Mouse (Mus musculus): ENCODE results near the gene Rfx5.
"Not testable (repeated sequence)": the region's sequence is repeated elsewhere in the genome, so short reads cannot be mapped to it uniquely, and the experiment has no call there.

Rfx5 gene

DNA sequence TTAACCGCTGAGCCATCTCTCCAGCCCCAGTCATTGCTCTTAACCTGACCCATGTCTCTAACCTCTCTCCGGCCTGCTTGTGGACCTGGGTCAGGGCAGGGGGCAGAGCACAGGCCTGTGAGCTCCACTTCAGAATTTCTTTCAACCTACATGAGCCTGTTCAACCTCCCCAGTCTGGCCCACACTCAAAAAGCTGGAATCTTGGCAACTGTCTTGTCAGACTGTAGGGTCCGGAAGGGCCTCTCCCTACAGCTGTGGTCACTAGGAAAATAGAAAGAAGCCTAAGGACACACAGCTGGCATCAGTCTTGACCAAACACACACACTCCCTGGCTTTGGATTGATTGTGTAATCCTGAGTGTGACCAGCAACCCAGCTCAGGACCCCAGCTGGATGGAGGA lies 18.5 kb upstream of the Rfx5 start:
- not testable (repeated sequence) for DNase-seq (ENCODE audit: low spot score in 2 of 2)

DNA sequence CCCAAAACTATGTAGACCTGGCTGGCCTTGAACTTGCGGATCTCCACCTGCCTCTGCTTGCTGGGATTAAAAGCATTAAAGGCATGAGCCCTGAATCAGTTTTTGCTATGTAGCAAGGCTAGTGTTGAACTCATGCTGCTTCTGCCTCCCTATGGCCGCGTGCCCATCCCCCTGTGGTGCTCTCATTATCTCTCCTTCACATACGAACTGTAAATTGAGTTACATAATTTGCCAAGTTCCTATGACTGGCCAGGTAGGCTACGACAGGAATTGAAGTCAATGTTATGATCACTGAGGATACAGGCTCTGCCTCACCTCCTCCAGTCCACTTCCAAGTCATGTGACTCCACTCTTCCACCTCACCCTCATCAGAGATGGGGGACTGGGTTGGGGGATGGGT lies 17.7 kb upstream of the Rfx5 start:
- not testable (repeated sequence) for DNase-seq (ENCODE audit: low spot score in 2 of 2)

GRCm38 (mm10) chr3:94937194-94937593 lies 16.7 kb upstream of the Rfx5 start:
- DNase-seq (ENCODE audit: low spot score in 2 of 2), result not testable (repeated sequence)

- DNase-seq (ENCODE audit: low spot score in 2 of 2), result not testable (repeated sequence)
These were observed 13.8 kb upstream of the Rfx5 start for GRCm38 (mm10) chr3:94940033-94940432.

DNA sequence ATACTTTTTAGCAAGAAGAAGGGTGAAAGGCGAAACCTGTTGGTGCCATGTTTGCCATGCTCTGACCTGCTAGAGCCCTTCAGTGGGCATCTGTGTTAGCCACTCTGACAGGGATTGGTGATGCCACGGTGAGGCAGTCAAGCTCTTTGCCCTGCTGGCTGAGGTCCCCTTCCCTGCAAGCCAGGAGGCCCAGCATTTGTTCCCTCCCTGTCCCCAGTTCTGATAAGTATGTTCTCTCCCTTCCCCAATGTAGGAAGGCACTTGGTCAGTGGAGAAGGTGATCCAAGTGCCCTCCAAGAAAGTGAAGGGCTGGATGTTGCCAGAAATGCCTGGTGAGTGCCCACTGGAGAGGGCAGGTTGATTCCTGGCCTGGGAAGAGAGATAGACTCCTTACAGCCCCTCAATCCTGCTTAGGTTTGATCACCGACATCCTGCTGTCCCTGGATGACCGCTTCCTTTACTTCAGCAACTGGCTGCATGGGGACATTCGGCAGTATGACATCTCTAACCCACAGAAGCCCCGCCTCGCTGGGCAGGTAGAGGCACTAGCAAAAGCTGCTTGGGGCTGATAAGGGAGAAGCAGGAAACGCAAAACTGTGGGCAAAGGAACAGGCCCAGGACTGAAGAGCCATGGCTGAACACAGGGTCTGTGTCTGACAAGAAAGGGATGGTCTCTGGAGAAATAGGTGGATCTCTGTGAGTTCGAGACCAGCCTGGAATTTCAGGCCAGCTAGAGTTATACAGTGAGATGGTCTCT lies 11.5 kb upstream of the Rfx5 start:
- DNase-seq (ENCODE audit: low spot score in 2 of 2), result not testable (repeated sequence)

GRCm38 (mm10) chr3:94943706-94944105 lies 10.2 kb upstream of the Rfx5 start:
- DNase-seq (ENCODE audit: low spot score in 2 of 2), result not testable (repeated sequence)

DNA sequence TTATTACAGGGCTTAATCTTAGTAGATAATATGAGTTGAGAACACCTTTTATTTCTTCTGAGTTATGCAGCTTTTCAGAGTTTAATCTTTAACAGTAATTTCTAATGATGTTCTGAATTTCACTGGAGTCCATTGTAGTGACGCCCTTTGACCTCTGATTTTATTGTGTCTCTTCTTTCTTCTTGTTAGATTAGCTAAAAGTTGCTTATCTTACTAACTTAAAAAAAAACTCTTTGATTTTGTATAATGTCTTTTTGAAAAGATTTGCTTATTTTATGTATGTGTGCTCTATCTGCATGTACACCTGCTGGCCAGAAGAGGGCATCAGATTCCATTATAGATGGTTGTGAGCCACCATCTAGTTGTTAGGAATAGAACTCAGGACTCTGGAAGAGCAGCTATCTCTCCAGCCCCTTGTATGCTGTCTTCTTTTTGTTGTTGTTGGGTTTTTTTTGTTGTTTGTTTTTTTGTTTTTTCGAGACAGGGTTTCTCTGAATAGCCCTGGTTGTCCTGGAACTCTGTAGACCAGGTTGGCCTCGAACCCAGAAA lies 5.7 kb upstream of the Rfx5 start:
- DNase-seq (ENCODE audit: low spot score in 2 of 2), result peak in 1 of 2 experiments; percentile 41

- no peak for DNase-seq (ENCODE audit: low spot score in 2 of 2)
These were observed 4.2 kb upstream of the Rfx5 start for GRCm38 (mm10) chr3:94949645-94950044.

DNA sequence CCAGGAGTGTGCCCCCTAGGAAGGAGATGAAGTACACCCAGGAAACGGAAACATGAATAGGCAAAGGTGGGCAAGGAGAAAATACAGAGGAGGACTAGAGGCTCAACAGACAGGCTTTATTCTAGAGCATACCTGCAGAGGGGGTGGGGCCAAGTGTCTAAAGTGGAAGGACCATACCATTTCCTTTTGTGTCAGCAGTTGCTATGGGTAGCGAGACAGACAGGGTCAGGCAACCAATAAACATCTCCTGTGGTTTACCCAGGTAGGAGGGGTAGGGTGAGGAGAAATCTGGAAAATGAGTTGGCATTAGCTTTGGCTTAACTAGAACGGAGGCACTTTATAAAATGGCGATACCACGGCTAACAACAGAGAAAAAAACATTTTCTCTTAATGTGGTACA lies 1.1 kb upstream of the Rfx5 start:
- DNase-seq (ENCODE audit: low spot score in 2 of 2), result peak; percentile 33 to 50

GRCm38 (mm10) chr3:94953384-94953763 lies 501 bp upstream of the Rfx5 start:
- DNase-seq (ENCODE audit: low spot score in 2 of 2), result no peak

GRCm38 (mm10) chr3:94958295-94958694 lies 4.4 kb downstream of the Rfx5 start:
- DNase-seq (ENCODE audit: low spot score in 2 of 2), result no peak

- DNase-seq (ENCODE audit: low spot score in 2 of 2), result no peak
These were observed 6.0 kb downstream of the Rfx5 start for GRCm38 (mm10) chr3:94959871-94960270.

- DNase-seq (ENCODE audit: low spot score in 2 of 2), result no peak
These were observed 6.4 kb downstream of the Rfx5 start for GRCm38 (mm10) chr3:94960322-94960721.

DNA sequence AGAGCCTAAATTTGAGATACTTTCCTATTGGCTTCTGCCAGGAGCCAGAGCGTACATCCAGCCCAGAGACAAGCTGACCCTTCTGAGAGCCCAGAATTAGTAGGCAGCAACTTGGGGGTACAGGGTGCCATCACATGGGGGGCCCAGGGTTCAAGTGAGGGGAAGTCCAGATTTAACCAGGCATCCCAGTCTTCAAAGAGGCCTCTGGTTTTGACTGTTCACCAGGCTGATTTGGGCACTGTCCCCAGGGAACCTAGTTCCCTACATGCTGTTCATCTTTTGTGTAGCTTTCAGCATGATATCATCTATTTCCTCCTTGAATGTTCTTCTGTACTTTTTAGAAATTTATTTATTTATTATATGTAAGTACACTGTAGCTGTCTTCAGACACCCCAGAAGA lies 11.1 kb downstream of the Rfx5 start:
- DNase-seq (ENCODE audit: low spot score in 2 of 2), result no peak

DNA sequence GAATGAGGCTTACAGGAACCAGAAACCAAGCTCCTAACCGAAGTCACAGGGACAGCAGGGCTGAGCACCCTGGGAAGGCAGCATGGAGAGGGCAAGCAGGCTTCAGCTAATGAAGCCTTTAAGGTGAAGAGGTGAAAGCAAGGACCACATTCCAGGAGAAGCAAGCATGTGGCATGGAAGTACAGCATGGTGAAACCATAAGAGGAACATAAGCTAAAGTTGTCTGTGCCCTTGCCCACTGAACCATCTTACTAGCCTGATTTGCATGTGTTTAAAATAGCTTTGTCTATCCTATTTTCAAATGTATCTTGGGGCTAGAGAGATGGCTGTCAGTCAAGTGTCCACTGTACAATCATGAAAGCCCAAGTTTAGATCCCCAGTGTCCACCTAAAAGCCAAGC lies 12.0 kb downstream of the Rfx5 start:
- no peak for DNase-seq (ENCODE audit: low spot score in 2 of 2)

- no peak for DNase-seq (ENCODE audit: low spot score in 2 of 2)
These were observed 18.7 kb downstream of the Rfx5 start for GRCm38 (mm10) chr3:94972552-94972951.

DNA sequence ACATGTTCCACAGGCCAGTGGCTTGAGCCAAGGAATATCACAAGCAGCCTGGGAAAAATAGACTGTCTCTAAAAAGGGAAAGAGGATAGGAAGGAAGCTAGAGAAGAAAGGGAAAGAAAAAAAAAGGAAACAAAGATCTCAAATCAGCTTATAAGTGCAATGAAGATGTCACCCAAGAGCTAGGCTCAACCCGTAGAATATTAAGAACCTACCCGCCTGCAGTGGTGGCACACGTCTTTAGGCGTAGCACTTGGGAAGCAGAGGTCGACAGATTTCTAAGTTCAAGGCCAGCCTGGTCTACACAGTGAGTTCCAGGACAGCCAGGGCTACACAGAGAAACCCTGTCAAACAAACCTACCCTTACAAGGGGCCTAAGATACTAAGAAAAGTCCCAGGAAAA lies 19.7 kb downstream of the Rfx5 start:
- no peak for DNase-seq (ENCODE audit: low spot score in 2 of 2)

GRCm38 (mm10) chr3:94974026-94974527 lies 20.2 kb downstream of the Rfx5 start:
- DNase-seq (ENCODE audit: low spot score in 2 of 2), result no peak

DNA sequence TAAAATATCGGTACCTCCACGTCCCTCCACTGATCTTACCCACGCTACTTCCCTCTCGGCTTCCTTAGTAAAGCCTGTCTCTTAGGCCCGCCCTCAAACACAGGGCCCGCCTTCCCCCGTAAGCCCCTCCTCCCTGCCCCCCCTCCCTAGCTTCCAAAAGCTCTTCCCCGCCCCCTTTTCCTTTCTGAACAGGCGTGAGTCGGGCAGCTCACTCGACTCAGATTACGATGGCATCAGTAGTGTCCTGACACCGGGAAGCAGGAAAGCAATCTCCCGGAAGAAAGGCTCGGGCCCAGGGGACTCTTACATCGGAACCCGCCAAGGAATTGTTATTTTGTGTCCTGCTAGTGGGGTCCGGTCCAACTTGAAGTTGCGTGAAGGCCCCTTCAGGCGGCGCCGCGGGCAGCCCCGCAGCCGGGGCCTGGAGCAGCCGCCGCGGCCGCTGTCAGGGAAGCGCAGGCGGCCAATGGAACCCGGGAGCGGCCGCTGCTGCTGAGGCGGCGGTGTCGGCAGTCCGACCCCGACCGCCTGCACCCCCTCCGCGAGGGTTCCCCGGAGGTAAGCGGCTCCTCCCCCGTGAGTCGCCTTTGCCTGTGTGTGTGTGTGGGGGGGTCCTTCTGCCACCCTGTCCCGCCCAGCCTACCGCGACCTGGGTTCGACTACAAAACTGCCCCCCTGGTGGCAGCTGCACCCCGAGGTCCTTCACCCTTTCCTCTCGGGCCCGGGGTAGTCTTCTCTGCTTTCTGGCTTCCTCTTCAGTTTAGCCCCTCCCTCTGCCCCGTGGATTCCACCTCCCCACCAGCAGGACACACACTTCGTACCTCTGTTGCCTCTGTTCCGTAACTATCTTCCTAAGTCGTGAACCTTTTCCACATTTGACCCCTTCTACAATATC lies 20.9 kb downstream of the Rfx5 start, which contains the start of gene Pi4kb:
TSS of gene Pi4kb (plus strand) at position 204 of the 895 bp plus-strand sequence.
- DNase-seq (ENCODE audit: low spot score in 2 of 2), result peak; percentile 75 to 86

DNA sequence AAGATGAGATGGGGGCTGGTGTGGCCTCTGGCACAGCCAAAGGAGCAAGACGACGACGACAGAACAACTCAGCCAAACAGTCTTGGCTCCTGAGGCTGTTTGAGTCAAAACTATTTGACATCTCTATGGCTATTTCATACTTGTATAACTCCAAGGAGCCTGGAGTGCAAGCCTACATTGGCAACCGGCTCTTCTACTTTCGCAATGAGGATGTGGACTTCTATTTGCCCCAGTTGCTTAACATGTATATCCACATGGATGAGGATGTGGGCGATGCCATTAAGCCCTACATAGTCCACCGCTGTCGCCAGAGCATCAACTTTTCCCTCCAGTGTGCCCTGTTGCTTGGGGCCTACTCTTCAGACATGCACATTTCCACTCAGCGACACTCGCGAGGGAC lies 30.4 kb downstream of the Rfx5 start:
- DNase-seq (ENCODE audit: low spot score in 2 of 2), result no peak

DNA sequence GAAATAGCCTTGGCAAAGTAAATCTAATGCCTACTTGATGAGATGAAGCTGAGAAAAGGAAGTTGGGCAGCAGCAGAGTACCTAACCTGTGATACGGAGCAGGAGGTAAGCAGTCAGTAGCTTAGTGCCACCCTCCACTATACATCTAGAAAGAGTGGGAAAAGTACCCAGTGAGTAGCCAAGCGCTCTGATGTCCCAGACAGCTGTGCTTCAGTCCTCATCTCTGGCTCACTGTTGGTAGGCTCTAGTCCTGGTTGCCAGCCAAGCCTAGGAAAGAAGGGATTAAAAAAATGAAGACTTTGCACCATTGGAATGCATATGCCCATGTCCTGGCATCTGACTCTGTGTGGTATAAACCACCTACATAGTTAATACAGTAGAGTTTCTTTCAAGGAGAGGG lies 31.6 kb downstream of the Rfx5 start:
- DNase-seq (ENCODE audit: low spot score in 2 of 2), result no peak

GRCm38 (mm10) chr3:94987578-94987977 lies 33.7 kb downstream of the Rfx5 start:
- no peak for DNase-seq (ENCODE audit: low spot score in 2 of 2)

All from thymus, postnatal 10 days (tissue).